Mouse (Mus musculus) C2C12 (cell line): ENCODE data around the gene Fdxr.

Source experiments
- CTCF ChIP-seq: IDR thresholded peaks from one replicate; pipeline ENCODE4 v1.5.1; 2011; ENCODE audit not compliant: control insufficient read depth, insufficient read depth, insufficient read length
- MAX ChIP-seq: IDR thresholded peaks from one replicate; pipeline ENCODE4 v1.6.1; 2011; ENCODE audit warnings: mild to moderate bottlenecking, control low read depth
- MYOD1 ChIP-seq: IDR thresholded peaks from one replicate; pipeline ENCODE4 v1.6.1; 2011; ENCODE audit warnings: low read depth; ENCODE audit not compliant: control insufficient read depth, insufficient read length

GRCm38 (mm10) chr11:115233526-115234290, 43.1 kb downstream of the Fdxr start:
- no peak for TF ChIP-seq MAX
- no peak for TF ChIP-seq CTCF
- no peak for TF ChIP-seq MYOD1
